Mouse (Mus musculus) cerebral cortex, adult 2 months (tissue): ENCODE measurements around the gene Actn1.

Experiments used
- WGBS: fragments of 180-500 bp; shearing (Covaris S2); methylation state at CpG from one replicate; pipeline ENCODE4 v1.1.7; 2018; 5-methylcytosine and 5-hydroxymethylcytosine counted together

Actn1 gene

GRCm38 (mm10) chr12:80260056-80260743, at the start of gene Actn1:
Actn1 (minus strand) TSS chr12:80260371.
- under 1% methylated on average over 53 of the region's 55 CpGs for WGBS

DNA sequence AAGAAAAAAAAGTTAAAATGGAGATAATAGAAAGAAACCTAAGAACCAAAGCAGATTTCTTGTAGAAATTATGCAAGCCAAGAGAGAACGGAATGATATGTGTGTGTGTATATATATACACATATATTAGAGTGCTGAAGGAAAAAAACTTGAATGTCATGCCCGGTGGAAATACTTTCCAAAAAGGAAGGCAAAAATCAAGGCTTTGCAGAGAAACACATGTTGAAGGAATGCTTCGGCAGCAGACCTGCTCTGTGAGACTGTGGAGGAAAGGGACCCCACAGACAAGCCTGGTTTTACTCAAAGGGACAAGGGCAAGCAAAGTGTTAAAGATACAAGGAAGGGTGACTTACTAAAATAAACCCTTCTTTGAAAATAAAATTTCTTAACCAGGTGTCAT, 47.4 kb upstream of the Actn1 start:
- WGBS: 49% methylated on average over 3 of the region's 3 CpGs

GRCm38 (mm10) chr12:80304518-80304917, 44.3 kb upstream of the Actn1 start:
- WGBS: 81% methylated on average over 3 of the region's 3 CpGs

GRCm38 (mm10) chr12:80300833-80301456, 40.8 kb upstream of the Actn1 start:
- 52% methylated on average over 9 of the region's 9 CpGs for WGBS

- WGBS: 80% methylated on average over 6 of the region's 6 CpGs
Observed at GRCm38 (mm10) chr12:80298714-80299113, 38.5 kb upstream of the Actn1 start.

DNA sequence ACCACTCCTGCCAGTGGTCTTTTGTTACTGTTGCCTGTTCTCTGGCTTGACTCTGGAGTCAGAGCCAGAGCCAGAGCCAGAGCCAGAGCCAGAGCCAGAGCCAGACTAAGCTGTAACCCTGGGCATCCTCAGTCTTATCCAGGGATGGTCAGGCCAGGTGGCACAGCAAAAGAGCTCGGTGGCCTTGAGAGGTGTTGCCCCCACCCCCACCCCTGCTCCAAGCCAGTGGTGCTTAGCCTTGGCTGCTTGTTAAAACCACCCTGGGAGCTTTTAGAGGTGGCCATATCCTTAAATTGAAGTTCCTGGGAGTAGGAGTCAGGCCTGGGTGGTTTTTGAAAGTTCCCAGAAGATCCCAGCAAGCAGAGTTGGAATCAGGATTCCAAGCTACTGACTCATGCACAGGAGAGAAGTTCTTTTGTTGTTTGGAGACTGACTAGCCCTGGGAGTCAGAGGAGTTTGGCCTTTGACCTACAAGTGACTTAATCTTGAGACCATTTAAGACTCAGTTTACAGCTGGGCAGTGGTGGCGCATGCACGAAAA, 31.8 kb upstream of the Actn1 start:
- 73% methylated on average over 3 of the region's 3 CpGs for WGBS

- WGBS: 32% methylated on average over 8 of the region's 8 CpGs
Observed at GRCm38 (mm10) chr12:80290964-80291363, 30.8 kb upstream of the Actn1 start.

DNA sequence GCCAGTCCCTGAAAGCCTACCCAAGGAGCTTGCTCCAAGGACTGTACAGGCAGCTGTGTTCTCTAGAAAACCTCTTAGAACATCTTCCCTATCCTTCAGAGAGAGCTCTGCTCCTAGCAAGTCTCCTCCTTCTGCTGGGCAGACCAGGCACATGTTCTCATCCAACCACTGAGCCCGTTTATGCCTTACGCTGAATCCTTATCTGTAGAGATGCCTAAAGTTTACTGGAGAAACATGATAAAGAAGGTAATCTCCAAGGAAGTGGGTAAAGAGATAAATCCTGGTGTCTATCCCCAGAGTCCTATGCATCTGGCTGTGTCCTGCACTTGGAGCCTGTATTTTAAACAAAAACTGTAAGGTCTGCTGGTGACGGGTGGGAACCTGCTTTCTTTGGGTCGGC, 30.3 kb upstream of the Actn1 start:
- 89% methylated on average over 4 of the region's 4 CpGs for WGBS

DNA sequence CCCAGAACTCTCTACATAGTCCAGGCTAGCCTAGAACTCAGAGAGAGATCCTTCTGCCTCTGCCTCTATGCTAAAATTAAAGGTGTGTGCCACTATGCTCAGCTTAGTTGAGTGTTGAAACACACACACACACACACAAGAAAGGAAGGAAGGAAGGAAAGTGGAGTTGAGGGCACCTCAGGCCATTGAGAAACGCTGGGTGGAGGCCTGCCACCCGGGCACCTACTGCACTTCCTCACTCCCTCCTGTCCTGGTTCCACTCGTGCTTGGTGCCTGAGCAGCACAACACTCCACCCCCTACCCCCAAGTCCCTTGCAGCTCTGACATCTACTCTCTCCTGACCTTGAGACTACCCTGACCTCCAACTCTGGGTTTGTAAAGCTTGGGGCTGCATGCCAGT, 29.6 kb upstream of the Actn1 start:
- 80% methylated on average over 3 of the region's 3 CpGs for WGBS

- 67% methylated on average over 5 of the region's 5 CpGs for WGBS
Observed at GRCm38 (mm10) chr12:80285890-80286289, 25.7 kb upstream of the Actn1 start.

DNA sequence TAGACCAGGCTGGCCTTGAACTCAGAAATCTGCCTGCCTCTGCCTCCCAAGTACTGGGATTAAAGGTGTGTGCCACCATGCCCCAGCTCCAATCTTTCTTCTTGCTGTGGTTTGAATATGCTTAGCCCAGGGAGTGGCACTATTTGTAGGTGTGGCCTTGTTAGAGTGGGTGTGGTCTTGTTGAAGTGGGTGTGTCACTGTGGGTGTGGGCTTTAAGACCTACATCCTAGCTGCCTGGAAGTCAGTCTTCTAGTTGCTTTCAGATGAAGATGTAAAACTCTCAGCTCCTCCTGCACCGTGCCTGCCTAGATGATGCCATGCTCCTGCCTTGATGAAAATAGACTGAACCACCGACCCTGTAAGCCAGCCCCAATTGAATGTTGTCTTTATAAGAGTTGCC, 24.1 kb upstream of the Actn1 start:
- WGBS: 90% methylated on average over 2 of the region's 2 CpGs

GRCm38 (mm10) chr12:80278866-80279265, 18.7 kb upstream of the Actn1 start:
- WGBS: 79% methylated on average over 10 of the region's 10 CpGs

GRCm38 (mm10) chr12:80277428-80277827, 17.3 kb upstream of the Actn1 start:
- WGBS: 88% methylated on average over 8 of the region's 8 CpGs

DNA sequence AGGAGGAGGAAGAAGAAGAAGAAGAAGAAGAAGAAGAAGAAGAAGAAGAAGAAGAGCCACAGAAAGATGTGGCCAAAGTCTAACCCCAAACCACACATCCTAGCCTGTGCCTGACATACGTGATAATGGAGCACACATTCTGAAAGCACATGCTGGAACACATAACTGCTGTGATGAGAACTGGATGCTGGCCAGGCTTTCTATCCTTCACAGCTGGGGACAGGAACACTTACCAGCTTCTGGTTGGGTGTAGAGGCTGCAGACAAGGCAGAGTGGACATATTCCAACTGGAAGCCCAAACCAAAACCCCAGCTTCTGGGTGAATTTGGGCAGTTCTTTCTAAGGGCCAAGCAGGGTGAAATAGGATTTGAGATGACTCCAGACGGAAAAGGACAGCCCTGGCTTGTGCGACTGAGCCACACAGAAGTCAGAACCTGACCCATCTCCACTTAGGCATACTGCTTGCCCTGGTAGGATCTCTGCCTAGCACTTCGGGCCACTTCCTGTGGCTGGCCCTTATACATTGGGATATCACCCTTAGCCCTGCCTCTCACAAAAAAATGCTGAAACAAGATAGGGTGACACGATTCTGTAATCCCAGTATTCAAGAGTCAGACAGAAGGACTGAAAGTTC, 15.1 kb upstream of the Actn1 start:
- 91% methylated on average over 5 of the region's 5 CpGs for WGBS

GRCm38 (mm10) chr12:80273020-80273686, 13.0 kb upstream of the Actn1 start:
- 32% methylated on average over 10 of the region's 10 CpGs for WGBS

DNA sequence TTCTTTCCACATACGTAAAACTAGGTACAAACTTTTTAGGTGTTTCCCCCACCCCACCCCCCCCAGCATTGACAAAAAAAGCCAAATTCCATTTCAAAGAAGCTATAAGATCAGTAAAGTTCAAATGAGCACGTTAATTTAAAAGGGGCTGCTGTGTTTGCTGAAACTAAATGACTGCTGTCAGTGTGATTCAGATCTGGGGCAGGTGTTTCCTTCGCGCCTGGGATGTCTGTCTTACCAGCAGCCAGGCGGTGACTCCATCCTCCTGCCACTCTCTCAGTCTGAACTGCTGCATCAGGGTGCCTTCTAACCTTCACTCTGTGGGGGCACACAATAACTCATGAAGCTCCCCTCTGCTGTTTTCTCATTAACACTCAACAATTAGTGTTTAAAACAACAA, 11.6 kb upstream of the Actn1 start:
- WGBS: 81% methylated on average over 5 of the region's 5 CpGs

DNA sequence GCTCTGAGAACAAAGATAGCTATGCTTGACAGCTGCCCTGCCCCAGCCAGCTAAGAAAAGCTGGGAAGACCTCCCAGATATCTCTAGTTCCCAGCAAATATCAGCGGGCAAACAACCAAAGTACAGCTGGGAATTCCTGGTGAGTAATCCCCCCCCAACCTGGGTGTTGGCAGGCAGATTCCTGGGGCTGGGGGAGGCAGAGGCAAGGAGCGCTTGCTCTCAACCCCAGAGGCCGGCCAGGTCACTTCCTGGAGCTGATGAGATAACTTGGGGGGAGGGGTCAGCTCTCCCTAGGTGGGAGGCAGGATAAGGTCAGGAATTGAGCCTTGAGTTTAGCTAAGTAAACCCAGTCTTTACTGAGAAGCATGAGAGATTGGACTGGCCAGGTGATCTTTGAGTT, 10.8 kb upstream of the Actn1 start:
- WGBS: 56% methylated on average over 3 of the region's 3 CpGs

GRCm38 (mm10) chr12:80269303-80269702, 9.1 kb upstream of the Actn1 start:
- WGBS: 77% methylated on average over 2 of the region's 2 CpGs

- WGBS: 81% methylated on average over 6 of the region's 6 CpGs
Observed at GRCm38 (mm10) chr12:80267962-80268361, 7.8 kb upstream of the Actn1 start.

GRCm38 (mm10) chr12:80264388-80264787, 4.2 kb upstream of the Actn1 start:
- 91% methylated on average over 7 of the region's 7 CpGs for WGBS

- WGBS: 13% methylated on average over 25 of the region's 25 CpGs
Observed at GRCm38 (mm10) chr12:80260744-80261695, 849 bp upstream of the Actn1 start.
